Comparison of ENCODE assay signal across 8 mouse cellular contexts in the genomic region with DNA sequence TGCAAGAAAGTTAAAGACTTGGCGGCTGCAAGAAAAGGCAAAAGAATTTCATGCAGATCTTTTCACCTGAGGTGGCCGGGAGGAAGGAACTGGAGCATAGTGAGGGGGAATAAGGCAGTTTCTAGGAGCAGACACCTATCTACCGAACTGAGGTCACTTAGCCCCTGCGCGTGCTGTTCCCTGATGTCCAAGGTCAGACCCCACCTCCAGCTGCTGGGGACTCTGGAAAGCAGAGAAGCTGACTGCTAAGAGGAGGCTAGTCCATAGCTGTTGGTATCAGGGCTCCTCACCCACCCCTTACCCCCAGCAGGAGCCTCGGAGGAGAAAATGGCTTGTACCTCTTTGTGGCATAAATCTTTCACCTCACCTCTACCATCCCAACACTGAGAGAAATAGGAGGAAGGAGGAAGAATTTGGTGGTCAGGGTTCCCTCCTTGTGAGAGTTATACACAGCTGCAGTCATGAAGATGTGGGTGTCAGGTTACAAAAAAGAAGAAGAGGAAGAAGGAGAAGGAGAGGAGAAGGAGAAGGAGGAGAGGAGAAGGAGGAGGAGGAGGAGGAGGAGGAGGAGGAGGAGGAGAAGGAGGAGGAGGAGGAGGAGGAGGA. TPM values are rescaled to one million over a fixed set of nuclear protein-coding genes. Genes with fewer than 3 reads are reported as not detected.
DNase-seq lines count a peak whose midpoint lies in the region; ATAC-seq and TF ChIP-seq lines count a peak whose summit lies in the region.

No protein-coding gene starts in this region.

- H3K36me3 ChIP-seq in lung, embryonic 14.5 days (ENCODE audit: insufficient read depth) = no peaks in the 10 kb centered on the region
- no peaks in the 10 kb centered on the region for H3K36me3 ChIP-seq in embryonic facial prominence, embryonic 13.5 days
- H3K36me3 ChIP-seq in intestine, embryonic 16.5 days (ENCODE audit: control insufficient read depth, insufficient read depth, low read length) = no peaks in the 10 kb centered on the region
- H3K36me3 ChIP-seq in neural tube, embryonic 12.5 days = no peaks in the 10 kb centered on the region

- no peak for DNase-seq in lung, embryonic 14.5 days
- DNase-seq in lung, postnatal 36 days = no peak
- no peak for DNase-seq in cerebellum, adult 8-10 months
- no peak for DNase-seq in right cerebral cortex, adult 18-20 months
- DNase-seq in Muller cell, postnatal 12 days (ENCODE audit: inconsistent ontology term) = no peak

- H3K27me3 ChIP-seq in lung, embryonic 14.5 days (ENCODE audit: insufficient read depth, low read length) = no peaks in the 10 kb centered on the region
- no peaks in the 10 kb centered on the region; the same call in 1 of the 2 replicates for H3K27me3 ChIP-seq in embryonic facial prominence, embryonic 13.5 days
- H3K27me3 ChIP-seq in intestine, embryonic 16.5 days (replicated peaks; ENCODE audit: control insufficient read depth, insufficient read depth, low read length) = no peaks in the 10 kb centered on the region
- H3K27me3 ChIP-seq in neural tube, embryonic 12.5 days (replicated peaks) = no peaks in the 10 kb centered on the region

- WGBS in lung, embryonic 14.5 days = 3% methylated on average over 6 of the region's 6 CpGs
- WGBS in embryonic facial prominence, embryonic 13.5 days = 0% methylated on average over 6 of the region's 6 CpGs
- WGBS in intestine, embryonic 16.5 days = 1% methylated on average over 6 of the region's 6 CpGs
- WGBS in neural tube, embryonic 12.5 days = under 1% methylated on average over 6 of the region's 6 CpGs

- peak overlapping the region; percentile 41 for H3K4me3 ChIP-seq in lung, embryonic 14.5 days (ENCODE audit: low read depth, low read length)
- H3K4me3 ChIP-seq in embryonic facial prominence, embryonic 13.5 days = peak overlapping the region; percentile 49
- peak overlapping the region; percentile 50 for H3K4me3 ChIP-seq in intestine, embryonic 16.5 days (ENCODE audit: low read length)
- peak overlapping the region; percentile 31 for H3K4me3 ChIP-seq in neural tube, embryonic 12.5 days

- no peak for TF ChIP-seq CTCF in lung, embryonic 14.5 days (IDR thresholded peaks at IDR 0.05; ENCODE audit: low read depth)

- H3K4me2 ChIP-seq in lung, embryonic 14.5 days = peak overlapping the region; percentile 80
- peak overlapping the region; percentile 87 for H3K4me2 ChIP-seq in embryonic facial prominence, embryonic 13.5 days
- peak overlapping the region; percentile 85 for H3K4me2 ChIP-seq in intestine, embryonic 16.5 days (ENCODE audit: low read depth, low read length)
- H3K4me2 ChIP-seq in neural tube, embryonic 12.5 days (replicated peaks) = peak overlapping the region; percentile 68

- H3K27ac ChIP-seq in lung, embryonic 14.5 days (ENCODE audit: low read depth) = peak overlapping the region; percentile 86
- H3K27ac ChIP-seq in embryonic facial prominence, embryonic 13.5 days = peak overlapping the region; percentile 57; the same call in 1 of the 2 replicates
- H3K27ac ChIP-seq in intestine, embryonic 16.5 days (ENCODE audit: low read length) = peak overlapping the region; percentile 20; the same call in 1 of the 2 replicates
- H3K27ac ChIP-seq in neural tube, embryonic 12.5 days = no peak overlapping the region

- ATAC-seq in lung, embryonic 14.5 days (ENCODE audit: insufficient read depth) = peak; percentile 33; the same call in 1 of the 2 replicates
- no peak for ATAC-seq in embryonic facial prominence, embryonic 13.5 days (ENCODE audit: insufficient number of reproducible peaks, insufficient read depth, low FRiP score, low TSS enrichment, low read depth)
- peak; percentile 39 for ATAC-seq in intestine, embryonic 16.5 days
- peak; percentile 37 for ATAC-seq in neural tube, embryonic 12.5 days (ENCODE audit: low FRiP score, low read depth)

- no peak overlapping the region; the same call in 1 of the 2 replicates for H3K9ac ChIP-seq in lung, embryonic 14.5 days
- peak overlapping the region; percentile 47; the same call in 1 of the 2 replicates for H3K9ac ChIP-seq in embryonic facial prominence, embryonic 13.5 days
- peak overlapping the region; percentile 53; the same call in 1 of the 2 replicates for H3K9ac ChIP-seq in intestine, embryonic 16.5 days (ENCODE audit: low read depth, low read length)
- H3K9ac ChIP-seq in neural tube, embryonic 12.5 days = no peak overlapping the region

- peaks cover 7% of the 10 kb centered on the region; the same call in 1 of the 2 replicates for H3K4me1 ChIP-seq in lung, embryonic 14.5 days (ENCODE audit: insufficient read depth)
- H3K4me1 ChIP-seq in embryonic facial prominence, embryonic 13.5 days = peaks cover 15% of the 10 kb centered on the region
- H3K4me1 ChIP-seq in intestine, embryonic 16.5 days (ENCODE audit: control insufficient read depth, insufficient read depth, low read length) = peaks cover 17% of the 10 kb centered on the region
- H3K4me1 ChIP-seq in neural tube, embryonic 12.5 days = peaks cover 13% of the 10 kb centered on the region

- H3K9me3 ChIP-seq in lung, embryonic 14.5 days (ENCODE audit: low read depth, low read length) = no peaks in the 10 kb centered on the region
- H3K9me3 ChIP-seq in embryonic facial prominence, embryonic 13.5 days = no peaks in the 10 kb centered on the region
- H3K9me3 ChIP-seq in intestine, embryonic 16.5 days (ENCODE audit: control insufficient read depth, low read length) = no peaks in the 10 kb centered on the region
- no peaks in the 10 kb centered on the region for H3K9me3 ChIP-seq in neural tube, embryonic 12.5 days

RNA-seq across cellular contexts. Expression of a gene that starts 31.3 kb away (rescaled TPM):
- polyA plus RNA-seq in lung, embryonic 14.5 days (2014; fragmentation: Nextera tagmentation; extraction: Ambion mirVana) = 45.8 and 49.4 TPM in 2 replicates
- 44.9 and 45.0 TPM in 2 replicates for polyA plus RNA-seq in embryonic facial prominence, embryonic 13.5 days (2015; fragmentation: Nextera tagmentation; extraction: Ambion mirVana)
- 36.3 and 40.5 TPM in 2 replicates for polyA plus RNA-seq in intestine, embryonic 16.5 days (2015; fragmentation: Nextera tagmentation; extraction: Ambion mirVana)
- polyA plus RNA-seq in neural tube, embryonic 12.5 days (2016; fragmentation: Nextera tagmentation; extraction: Ambion mirVana) = 40.4 and 42.5 TPM in 2 replicates

RNA-seq across cellular contexts. Expression of a gene that starts 50.1 kb away (rescaled TPM):
- 4.8 and 5.8 TPM in 2 replicates for polyA plus RNA-seq in lung, embryonic 14.5 days (2014; fragmentation: Nextera tagmentation; extraction: Ambion mirVana)
- not detected in 2 replicates for polyA plus RNA-seq in embryonic facial prominence, embryonic 13.5 days (2015; fragmentation: Nextera tagmentation; extraction: Ambion mirVana)
- not detected in 2 replicates for polyA plus RNA-seq in intestine, embryonic 16.5 days (2015; fragmentation: Nextera tagmentation; extraction: Ambion mirVana)
- not detected in 2 replicates for polyA plus RNA-seq in neural tube, embryonic 12.5 days (2016; fragmentation: Nextera tagmentation; extraction: Ambion mirVana)

Comparison
In these comparisons a context has a peak if more than half of its experiments do, and no peak if none do; other contexts are left out.
1. H3K9ac ChIP-seq: peak in embryonic facial prominence, embryonic 13.5 days (single experiment) and intestine, embryonic 16.5 days (single experiment); none in lung, embryonic 14.5 days (single experiment) and neural tube, embryonic 12.5 days (single experiment).
2. Peak in every context shown above with its lines, with median percentiles within 50 percentile points of each other: H3K4me2 ChIP-seq and H3K4me3 ChIP-seq.